Mouse (Mus musculus): ENCODE results near the gene Olfr131.
"Not testable (repeated sequence)": the region's sequence is repeated elsewhere in the genome, so short reads cannot be mapped to it uniquely, and the experiment has no call there.

Olfr131 gene

DNA sequence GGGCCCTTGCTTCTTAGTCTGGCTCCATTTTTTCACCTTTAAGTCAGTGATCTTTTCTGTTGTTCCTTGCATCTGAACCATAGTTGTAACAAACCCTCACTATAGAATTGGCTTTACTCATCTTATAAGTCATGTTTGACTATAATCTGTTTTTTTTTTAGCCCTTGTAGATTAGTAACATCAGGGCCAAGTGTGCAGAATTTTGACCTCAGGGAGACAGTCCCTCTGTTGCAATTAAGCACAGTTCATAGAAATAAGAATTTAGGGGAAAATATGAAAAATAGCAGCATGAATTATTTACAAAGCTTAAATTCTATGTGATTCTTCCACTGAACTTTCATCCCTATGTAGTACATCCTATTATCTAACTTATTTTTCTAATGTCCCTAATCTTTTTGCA, at the start of gene Olfr131:
Gene Olfr131, minus strand, starts transcription at position 101 of the 400 bp plus-strand sequence.
- no peak for DNase-seq (ENCODE audit: low spot score)

DNA sequence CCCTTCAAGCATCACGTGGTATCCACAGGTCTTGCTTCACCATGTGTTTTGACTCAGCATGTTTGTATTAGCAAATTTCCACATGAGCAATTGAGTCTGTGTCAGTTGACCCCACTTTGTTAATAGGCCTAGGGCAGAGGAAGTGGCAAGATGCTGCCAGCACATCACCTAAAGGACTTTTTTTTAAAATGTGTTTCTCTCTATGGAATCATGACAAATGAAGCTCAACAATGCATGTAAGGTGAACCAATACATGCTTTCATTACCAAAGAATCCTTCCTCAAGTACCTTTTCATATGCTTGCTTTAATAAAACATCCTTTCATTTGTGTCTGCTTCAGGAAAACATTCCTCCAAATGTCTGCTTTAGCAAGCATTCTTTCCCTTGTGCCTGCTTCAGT, 45.9 kb upstream of the Olfr131 start, which contains the start of gene Olfr132:
Gene Olfr132, minus strand, starts transcription at position 101 of the 400 bp plus-strand sequence.
- DNase-seq (ENCODE audit: low spot score), result no peak

DNA sequence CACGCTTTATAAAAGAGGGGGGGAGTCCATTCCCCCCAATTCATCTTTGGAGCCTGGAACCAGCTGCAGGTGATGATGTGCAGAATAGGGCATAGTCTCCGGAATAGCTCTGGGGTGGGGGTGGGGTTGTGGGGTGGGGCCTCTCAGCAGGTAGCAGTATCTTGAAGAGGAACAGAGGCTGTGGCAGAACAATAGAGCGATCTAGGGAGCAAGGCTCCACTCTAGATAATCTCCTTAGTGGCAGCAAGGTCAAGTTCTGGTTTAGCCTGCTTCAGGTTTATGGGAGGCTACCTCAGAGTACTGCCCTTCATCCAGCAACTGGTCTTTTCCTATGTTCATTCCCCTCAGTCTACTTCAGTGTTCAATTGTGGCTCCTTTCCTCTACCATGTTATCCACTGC, 36.9 kb upstream of the Olfr131 start:
- DNase-seq (ENCODE audit: low spot score), result not testable (repeated sequence)

DNA sequence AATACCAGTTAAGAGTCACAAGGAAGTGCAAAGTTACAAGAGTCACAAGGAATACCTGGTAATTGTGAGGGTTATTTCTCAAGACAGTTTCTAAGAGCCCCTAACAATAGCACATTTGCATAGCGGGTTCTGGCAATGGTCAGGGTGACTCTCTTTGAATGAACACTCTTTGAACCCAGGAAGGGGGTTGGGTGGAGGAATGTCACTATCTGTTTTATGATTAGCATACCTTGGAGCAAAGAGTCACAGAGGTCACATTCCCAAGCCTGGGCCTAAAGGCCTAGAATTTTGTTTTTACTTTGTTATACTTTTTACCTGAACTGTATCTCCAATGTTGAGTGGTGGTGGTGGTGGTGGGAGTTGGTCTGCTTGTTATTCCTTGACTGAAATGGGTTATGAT, 35.7 kb upstream of the Olfr131 start:
- not testable (repeated sequence) for DNase-seq (ENCODE audit: low spot score)

DNA sequence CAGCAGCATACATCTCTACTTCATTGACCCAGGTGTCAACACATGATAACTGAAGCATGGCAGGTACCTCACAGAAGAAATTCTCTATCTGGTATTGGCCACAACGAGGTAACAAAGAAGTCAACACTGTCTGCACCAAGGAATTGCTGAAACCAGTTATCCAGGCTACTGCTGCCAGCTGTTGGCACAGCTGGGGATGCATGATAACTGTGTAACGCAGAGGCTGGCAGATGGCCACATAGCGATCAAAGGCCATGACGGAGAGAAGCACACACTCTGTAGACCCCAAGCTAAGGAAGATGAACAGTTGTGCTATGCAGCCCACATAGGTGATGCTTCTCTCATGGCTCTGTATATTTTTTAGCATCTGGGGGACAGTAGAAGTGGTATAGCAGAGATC, 6.1 kb downstream of the Olfr131 start:
- DNase-seq (ENCODE audit: low spot score), result no peak

DNA sequence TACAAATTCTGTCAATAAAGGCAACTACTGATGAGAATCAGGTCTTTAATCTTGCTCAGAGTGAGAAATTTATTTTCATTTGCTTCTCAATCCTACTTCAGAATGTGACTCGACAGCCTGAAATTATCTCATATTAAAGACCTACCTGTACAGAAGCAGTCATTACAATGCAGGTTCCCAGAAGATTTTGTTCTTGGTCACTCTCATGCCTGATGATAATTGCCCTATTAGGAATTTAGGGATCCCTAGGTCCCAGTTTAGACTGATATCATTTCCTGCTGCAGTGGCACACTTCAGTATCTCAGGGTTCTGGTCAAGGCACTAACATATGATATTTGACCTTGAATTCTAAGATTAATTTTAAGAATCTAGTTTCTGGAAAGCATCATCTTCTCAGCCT, 24.9 kb downstream of the Olfr131 start, which contains the start of gene Olfr130:
Gene Olfr130, plus strand, starts transcription at position 301 of the 400 bp plus-strand sequence.
- DNase-seq (ENCODE audit: low spot score), result no peak

DNA sequence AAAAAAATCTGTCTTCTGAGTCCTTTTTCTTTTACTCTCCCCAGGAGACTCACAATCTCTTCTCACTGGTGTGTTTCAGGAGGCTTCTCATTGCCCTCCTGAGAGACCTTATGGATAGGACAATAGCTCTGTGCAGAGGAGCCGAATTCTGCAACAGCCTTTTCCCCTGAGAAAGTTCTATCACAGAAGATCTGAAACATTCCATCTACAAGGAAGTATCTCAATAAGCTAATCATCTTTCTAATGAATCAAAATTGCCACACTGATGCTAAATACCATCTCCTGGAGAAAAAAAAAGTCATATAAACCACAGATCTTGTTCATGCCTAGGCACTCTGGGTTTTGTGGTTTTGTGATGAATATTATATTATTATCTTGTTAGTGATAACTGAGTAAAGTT, 28.5 kb downstream of the Olfr131 start, which contains the start of gene Olfr129:
Gene Olfr129, minus strand, starts transcription at position 101 of the 400 bp plus-strand sequence.
- DNase-seq (ENCODE audit: low spot score), result no peak
